In genomic region chr19:53810584-53810983, GRCm38 (mm10) we compare ENCODE assay signal across 15 mouse cellular contexts.
DNase-seq lines count a peak whose midpoint lies in the region; ATAC-seq lines count a peak whose summit lies in the region.
"Had no signal": no experiment of that assay in that cellular context is flagged by ENCODE, and none has a peak within 500 bp of the region (broad histone marks: within the 10 kb centered on the region; RNA-seq: fewer than 3 reads in every experiment).

No protein-coding gene starts in this region.

- peaks cover 55% of the 10 kb centered on the region for H3K4me1 ChIP-seq in heart, embryonic 11.5 days (ENCODE audit: control insufficient read depth, insufficient read depth, low read length)
- H3K4me1 ChIP-seq in kidney, embryonic 16.5 days (ENCODE audit: insufficient read depth, low read length), result peaks cover 41% of the 10 kb centered on the region
- peaks cover 29% of the 10 kb centered on the region for H3K4me1 ChIP-seq in lung, embryonic 16.5 days (replicated peaks; ENCODE audit: control insufficient read depth, insufficient read depth, low read length)

- H3K4me2 ChIP-seq in heart, embryonic 11.5 days, result peak overlapping the region; percentile 51
- no peak overlapping the region; the same call in 1 of the 2 replicates for H3K4me2 ChIP-seq in kidney, embryonic 16.5 days (replicated peaks; ENCODE audit: low read depth, low read length)
- no peak overlapping the region for H3K4me2 ChIP-seq in lung, embryonic 16.5 days (ENCODE audit: low read depth, low read length)
- H3K4me2 ChIP-seq: forebrain, embryonic 13.5 days; hindbrain, embryonic 12.5 days had no signal

- ATAC-seq in heart, embryonic 11.5 days (replicated peaks; ENCODE audit: insufficient number of reproducible peaks, low FRiP score, low TSS enrichment), result no peak
- ATAC-seq in kidney, embryonic 16.5 days (ENCODE audit: low FRiP score, low TSS enrichment), result peak; percentile 13; the same call in 1 of the 2 replicates
- peak; percentile 42 for ATAC-seq in lung, embryonic 16.5 days (ENCODE audit: low read depth)
- ATAC-seq: forebrain, embryonic 13.5 days; midbrain, embryonic 16.5 days had no signal

- 0 out of 2 replicates have a peak, but pooled peaks cover 2% of the 10 kb centered on the region for H3K36me3 ChIP-seq in heart, embryonic 11.5 days (ENCODE audit: control insufficient read depth, insufficient read depth, low read length)
- H3K36me3 ChIP-seq in kidney, embryonic 16.5 days (ENCODE audit: insufficient read depth, low read length), result no peaks in the 10 kb centered on the region
- no peaks in the 10 kb centered on the region for H3K36me3 ChIP-seq in lung, embryonic 16.5 days (ENCODE audit: control insufficient read depth, insufficient read depth, low read length)
- H3K36me3 ChIP-seq: hindbrain, embryonic 12.5 days had no signal

- intact Hi-C loops in heart, postnatal 14 days (cut with DNase I), result no loop called here

- DNase-seq in heart, postnatal 14 days, result no peak
- DNase-seq in kidney, postnatal 14 days, result no peak
- DNase-seq in lung, postnatal 4 days, result no peak
- no peak for DNase-seq in left cerebral cortex, adult 9 months (ENCODE audit: low spot score in 2 of 2)
- DNase-seq: cerebellum, adult 11-12 months; cerebellum, postnatal 36 days; right cerebral cortex, adult 18-20 months; thymus, postnatal 36 days had no signal

- no peak overlapping the region for H3K9ac ChIP-seq in heart, embryonic 11.5 days (ENCODE audit: low read depth, low read length)
- H3K9ac ChIP-seq in kidney, embryonic 16.5 days (replicated peaks; ENCODE audit: low read length), result peak overlapping the region; percentile 23; the same call in 1 of the 2 replicates
- no peak overlapping the region for H3K9ac ChIP-seq in lung, embryonic 16.5 days (ENCODE audit: low read length)
- H3K9ac ChIP-seq: forebrain, embryonic 13.5 days; hindbrain, embryonic 12.5 days had no signal

- 39% methylated on average over 3 of the region's 3 CpGs for WGBS in heart, embryonic 11.5 days (ENCODE audit: insufficient replicate concordance)
- 32% methylated on average over 3 of the region's 3 CpGs for whole genome bisulfite sequencing in kidney, embryonic 16.5 days
- WGBS in lung, embryonic 16.5 days, result 38% methylated on average over 3 of the region's 3 CpGs

- no peaks in the 10 kb centered on the region for H3K27me3 ChIP-seq in heart, embryonic 11.5 days (ENCODE audit: control insufficient read depth, insufficient read depth, low read length)
- H3K27me3 ChIP-seq in kidney, embryonic 16.5 days (ENCODE audit: insufficient read depth, low read length), result no peaks in the 10 kb centered on the region
- no peaks in the 10 kb centered on the region for H3K27me3 ChIP-seq in lung, embryonic 16.5 days (ENCODE audit: control insufficient read depth, insufficient read depth, low read depth, low read length)
- H3K27me3 ChIP-seq: forebrain, embryonic 13.5 days; hindbrain, embryonic 12.5 days; megakaryocyte, embryonic 14.5 days had no signal

- H3K4me3 ChIP-seq in heart, embryonic 11.5 days (ENCODE audit: low read depth, low read length), result no peak overlapping the region
- no peak overlapping the region for H3K4me3 ChIP-seq in kidney, embryonic 16.5 days (ENCODE audit: low read length)
- H3K4me3 ChIP-seq in lung, embryonic 16.5 days (ENCODE audit: low read length), result no peak overlapping the region
- H3K4me3 ChIP-seq: forebrain, embryonic 13.5 days; hindbrain, embryonic 12.5 days; megakaryocyte, embryonic 14.5 days had no signal

- peak overlapping the region; percentile 60 for H3K27ac ChIP-seq in heart, embryonic 11.5 days (ENCODE audit: low read depth, low read length)
- peak overlapping the region; percentile 87 for H3K27ac ChIP-seq in kidney, embryonic 16.5 days (ENCODE audit: low read length)
- peak overlapping the region; percentile 88 for H3K27ac ChIP-seq in lung, embryonic 16.5 days (ENCODE audit: low read length)
- H3K27ac ChIP-seq: forebrain, embryonic 13.5 days; hindbrain, embryonic 12.5 days had no signal

- H3K9me3 ChIP-seq in heart, embryonic 11.5 days (replicated peaks; ENCODE audit: control insufficient read depth, low read length), result no peaks in the 10 kb centered on the region
- no peaks in the 10 kb centered on the region for H3K9me3 ChIP-seq in kidney, embryonic 16.5 days (ENCODE audit: low read length)
- H3K9me3 ChIP-seq in lung, embryonic 16.5 days (ENCODE audit: control insufficient read depth, low read length), result no peaks in the 10 kb centered on the region
- H3K9me3 ChIP-seq: forebrain, embryonic 13.5 days; hindbrain, embryonic 12.5 days; megakaryocyte, embryonic 14.5 days had no signal
